Mouse (Mus musculus): ENCODE measurements around the gene Bach2. TPM values are rescaled to one million over a fixed set of nuclear protein-coding genes. Genes with fewer than 3 reads are reported as not detected.

Gene Bach2
- polyA plus RNA-seq, 1 experiment = 0.11 TPM

DNA sequence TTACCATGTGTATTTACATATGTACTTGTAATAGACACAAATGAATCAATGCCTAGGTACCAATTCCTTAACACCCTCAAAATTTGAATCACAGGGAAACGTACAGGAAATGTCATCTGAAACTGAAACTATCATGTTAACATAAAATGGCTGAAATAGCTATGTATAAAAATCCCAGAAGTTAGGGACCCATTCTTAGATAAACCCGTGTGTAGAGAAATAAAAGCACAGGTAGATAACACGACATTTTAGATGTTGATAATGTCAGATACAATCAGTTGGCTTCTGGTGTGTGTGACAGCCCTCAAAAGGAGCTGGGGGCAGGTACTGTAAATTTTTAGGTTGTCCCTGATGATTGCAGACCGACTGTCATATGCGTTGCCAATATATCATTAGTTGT is 96.2 kb downstream of the Bach2 start:
- H3ac ChIP-seq (ENCODE audit: control insufficient read depth, insufficient read length, low read depth) = no peak overlapping the region
- no peak overlapping the region for H3K4me3 ChIP-seq (ENCODE audit: insufficient read depth, poor library complexity, severe bottlenecking)
- TF ChIP-seq CTCF (IDR thresholded peaks at IDR 0.05; ENCODE audit: control insufficient read depth, insufficient read depth, insufficient read length) (no peak), FOSL1 (IDR thresholded peaks at IDR 0.05; ENCODE audit: insufficient read depth, low read length, poor library complexity, severe bottlenecking) (no peak), USF1 (IDR thresholded peaks at IDR 0.05; ENCODE audit: low read depth) (no peak), MAX (IDR thresholded peaks at IDR 0.05) (no peak), MYOG (IDR thresholded peaks at IDR 0.05; ENCODE audit: control insufficient read depth, extremely low read depth, insufficient read length) (no peak), CEBPB (IDR thresholded peaks at IDR 0.05; ENCODE audit: low read depth) (no peak), MYOD1 (IDR thresholded peaks at IDR 0.05; ENCODE audit: control insufficient read depth, insufficient read length, low read depth) (no peak)
- H3K79me2 ChIP-seq (ENCODE audit: control insufficient read depth, insufficient read depth) = no peaks in the 10 kb centered on the region
- no peaks in the 10 kb centered on the region for H3K27me3 ChIP-seq (ENCODE audit: control insufficient read depth, insufficient read depth, insufficient read length)
- no peaks in the 10 kb centered on the region for H3K79me3 ChIP-seq (ENCODE audit: low read depth)
- no peaks in the 10 kb centered on the region for H3K36me3 ChIP-seq (ENCODE audit: control insufficient read depth, insufficient read depth)

DNA sequence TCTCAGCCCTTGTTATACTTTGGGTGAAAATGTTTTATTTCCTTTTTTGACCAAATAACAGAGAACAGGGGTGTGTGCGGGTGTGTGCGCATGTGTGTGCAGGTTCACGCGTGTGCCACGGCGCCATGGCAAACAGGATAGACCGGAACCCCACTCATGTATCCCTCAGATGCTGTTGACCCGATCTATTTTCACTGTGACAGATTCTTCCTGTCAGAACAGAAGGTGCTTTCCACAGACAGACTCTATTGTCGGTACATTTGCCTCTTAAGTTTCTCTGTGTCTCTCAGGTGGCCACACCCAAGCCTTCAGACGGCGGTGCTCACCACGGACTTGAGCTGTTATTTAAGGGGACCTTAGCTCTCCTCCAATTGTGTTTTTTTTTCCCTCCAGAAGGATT is 97.1 kb downstream of the Bach2 start:
- TF ChIP-seq FOSL1 (IDR thresholded peaks at IDR 0.05; ENCODE audit: insufficient read depth, low read length, poor library complexity, severe bottlenecking) (no peak), CEBPB (IDR thresholded peaks at IDR 0.05; ENCODE audit: low read depth) (no peak), USF1 (IDR thresholded peaks at IDR 0.05; ENCODE audit: low read depth) (no peak), MYOG (IDR thresholded peaks at IDR 0.05; ENCODE audit: control insufficient read depth, extremely low read depth, insufficient read length) (no peak), MYOD1 (IDR thresholded peaks at IDR 0.05; ENCODE audit: control insufficient read depth, insufficient read length, low read depth) (no peak), MAX (IDR thresholded peaks at IDR 0.05) (no peak), CTCF (IDR thresholded peaks at IDR 0.05; ENCODE audit: control insufficient read depth, insufficient read depth, insufficient read length) (no peak)
- Histone ChIP-seq H3ac (ENCODE audit: control insufficient read depth, insufficient read length, low read depth) (no peak overlapping the region), H3K27me3 (ENCODE audit: control insufficient read depth, insufficient read depth, insufficient read length) (no peaks in the 10 kb centered on the region), H3K36me3 (ENCODE audit: control insufficient read depth, insufficient read depth) (no peaks in the 10 kb centered on the region), H3K79me3 (ENCODE audit: low read depth) (no peaks in the 10 kb centered on the region), H3K4me3 (ENCODE audit: insufficient read depth, poor library complexity, severe bottlenecking) (no peak overlapping the region), H3K79me2 (ENCODE audit: control insufficient read depth, insufficient read depth) (no peaks in the 10 kb centered on the region)

DNA sequence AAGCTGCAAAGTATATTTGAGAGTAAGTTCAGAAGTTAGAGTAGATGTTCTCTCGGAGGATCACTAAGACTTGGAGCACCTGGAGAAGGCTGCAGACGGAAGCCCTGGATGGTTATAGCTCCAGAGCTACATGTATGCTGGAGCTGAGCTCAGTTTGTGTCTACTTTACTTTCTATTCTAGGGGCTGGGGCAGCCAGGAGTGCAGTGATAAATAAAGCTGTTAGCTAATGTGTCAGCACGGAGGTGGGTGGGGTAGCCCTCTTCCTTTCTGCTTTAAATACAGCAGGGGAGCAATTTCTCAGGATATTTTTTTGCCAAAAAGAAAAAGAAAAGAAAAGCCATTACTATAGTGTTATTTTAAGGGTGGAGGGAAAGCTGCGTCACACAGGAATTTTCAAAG is 98.0 kb downstream of the Bach2 start:
- TF ChIP-seq MYOG (IDR thresholded peaks at IDR 0.05; ENCODE audit: control insufficient read depth, extremely low read depth, insufficient read length) (no peak), FOSL1 (IDR thresholded peaks at IDR 0.05; ENCODE audit: insufficient read depth, low read length, poor library complexity, severe bottlenecking) (no peak), USF1 (IDR thresholded peaks at IDR 0.05; ENCODE audit: low read depth) (no peak), CTCF (IDR thresholded peaks at IDR 0.05; ENCODE audit: control insufficient read depth, insufficient read depth, insufficient read length) (no peak), MAX (IDR thresholded peaks at IDR 0.05) (no peak), MYOD1 (IDR thresholded peaks at IDR 0.05; ENCODE audit: control insufficient read depth, insufficient read length, low read depth) (no peak), CEBPB (IDR thresholded peaks at IDR 0.05; ENCODE audit: low read depth) (no peak)
- H3ac ChIP-seq (ENCODE audit: control insufficient read depth, insufficient read length, low read depth) = no peak overlapping the region
- no peak overlapping the region for H3K4me3 ChIP-seq (ENCODE audit: insufficient read depth, poor library complexity, severe bottlenecking)
- no peaks in the 10 kb centered on the region for H3K79me3 ChIP-seq (ENCODE audit: low read depth)
- no peaks in the 10 kb centered on the region for H3K27me3 ChIP-seq (ENCODE audit: control insufficient read depth, insufficient read depth, insufficient read length)
- H3K79me2 ChIP-seq (ENCODE audit: control insufficient read depth, insufficient read depth) = no peaks in the 10 kb centered on the region
- no peaks in the 10 kb centered on the region for H3K36me3 ChIP-seq (ENCODE audit: control insufficient read depth, insufficient read depth)

DNA sequence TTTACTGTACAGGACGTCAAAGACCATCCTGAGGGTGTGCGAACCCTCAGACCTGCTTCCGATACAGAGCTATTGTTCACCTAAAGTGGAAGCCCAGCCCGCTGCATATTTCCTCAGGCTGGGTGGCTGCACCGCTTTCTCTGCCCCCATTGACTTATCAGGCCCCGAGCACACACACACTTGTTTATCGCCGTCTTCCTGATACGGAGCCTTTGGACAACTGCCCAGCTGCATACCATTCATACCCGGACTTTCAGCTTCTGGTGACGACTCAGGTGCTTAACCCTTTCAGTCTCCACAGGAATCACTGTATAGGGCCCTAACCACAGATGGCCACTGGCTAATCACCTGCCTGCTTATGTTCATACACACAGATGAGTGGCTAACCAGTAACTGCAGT is 99.0 kb downstream of the Bach2 start:
- Histone ChIP-seq H3K4me3 (ENCODE audit: insufficient read depth, poor library complexity, severe bottlenecking) (no peak overlapping the region), H3K79me3 (ENCODE audit: low read depth) (no peaks in the 10 kb centered on the region), H3K36me3 (ENCODE audit: control insufficient read depth, insufficient read depth) (no peaks in the 10 kb centered on the region), H3K79me2 (ENCODE audit: control insufficient read depth, insufficient read depth) (no peaks in the 10 kb centered on the region), H3ac (ENCODE audit: control insufficient read depth, insufficient read length, low read depth) (no peak overlapping the region), H3K27me3 (ENCODE audit: control insufficient read depth, insufficient read depth, insufficient read length) (no peaks in the 10 kb centered on the region)
- TF ChIP-seq FOSL1 (IDR thresholded peaks at IDR 0.05; ENCODE audit: insufficient read depth, low read length, poor library complexity, severe bottlenecking) (no peak), CEBPB (IDR thresholded peaks at IDR 0.05; ENCODE audit: low read depth) (no peak), USF1 (IDR thresholded peaks at IDR 0.05; ENCODE audit: low read depth) (no peak), MYOD1 (IDR thresholded peaks at IDR 0.05; ENCODE audit: control insufficient read depth, insufficient read length, low read depth) (no peak), CTCF (IDR thresholded peaks at IDR 0.05; ENCODE audit: control insufficient read depth, insufficient read depth, insufficient read length) (no peak), MYOG (IDR thresholded peaks at IDR 0.05; ENCODE audit: control insufficient read depth, extremely low read depth, insufficient read length) (no peak), MAX (IDR thresholded peaks at IDR 0.05) (no peak)

DNA sequence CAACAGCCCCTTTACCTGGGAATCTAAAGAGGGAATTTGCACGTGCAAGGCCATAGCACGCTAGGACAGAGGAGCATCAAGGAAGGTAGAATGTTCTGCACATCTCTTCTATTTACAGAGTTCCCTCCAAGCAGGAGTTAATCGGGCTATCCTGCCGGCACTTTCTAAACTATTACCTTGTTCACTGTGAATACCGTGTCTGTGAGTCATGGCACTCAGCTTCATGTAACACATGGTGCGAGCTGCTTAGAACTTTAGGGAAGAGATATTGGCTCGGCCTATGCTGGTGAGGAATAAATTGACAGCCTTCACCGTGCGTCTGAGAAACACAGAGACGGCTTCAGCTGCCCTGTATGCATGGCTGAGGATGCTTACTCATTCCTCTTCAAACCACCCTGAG is 99.8 kb downstream of the Bach2 start:
- Histone ChIP-seq H3K79me3 (ENCODE audit: low read depth) (no peaks in the 10 kb centered on the region), H3ac (ENCODE audit: control insufficient read depth, insufficient read length, low read depth) (no peak overlapping the region), H3K79me2 (ENCODE audit: control insufficient read depth, insufficient read depth) (no peaks in the 10 kb centered on the region), H3K36me3 (ENCODE audit: control insufficient read depth, insufficient read depth) (no peaks in the 10 kb centered on the region), H3K4me3 (ENCODE audit: insufficient read depth, poor library complexity, severe bottlenecking) (no peak overlapping the region), H3K27me3 (ENCODE audit: control insufficient read depth, insufficient read depth, insufficient read length) (no peaks in the 10 kb centered on the region)
- no peak for TF ChIP-seq MYOG (IDR thresholded peaks at IDR 0.05; ENCODE audit: control insufficient read depth, extremely low read depth, insufficient read length)
- TF ChIP-seq MAX (IDR thresholded peaks at IDR 0.05) = no peak
- TF ChIP-seq FOSL1 (IDR thresholded peaks at IDR 0.05; ENCODE audit: insufficient read depth, low read length, poor library complexity, severe bottlenecking) = no peak
- TF ChIP-seq USF1 (IDR thresholded peaks at IDR 0.05; ENCODE audit: low read depth) = no peak
- TF ChIP-seq CTCF (IDR thresholded peaks at IDR 0.05; ENCODE audit: control insufficient read depth, insufficient read depth, insufficient read length) = no peak

DNA sequence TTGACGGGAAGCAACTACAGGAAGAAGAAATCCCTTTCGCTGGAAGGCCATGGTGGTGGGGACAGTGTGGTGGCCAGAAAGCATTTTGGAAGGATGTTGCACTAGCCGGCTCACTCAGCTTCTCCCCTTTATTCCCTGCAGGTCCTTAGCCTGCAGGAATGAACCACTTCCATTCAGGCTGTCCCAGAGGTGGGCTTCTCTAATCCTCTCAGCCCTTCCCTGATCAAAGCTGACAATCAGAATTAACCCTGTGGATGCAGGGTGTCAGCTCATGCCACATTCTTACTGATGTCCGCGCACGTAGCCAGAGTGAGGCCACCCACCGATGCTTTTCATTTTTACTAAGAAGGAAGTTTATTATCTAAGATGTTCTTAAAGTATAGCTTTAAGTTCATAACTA is 102.2 kb downstream of the Bach2 start:
- Histone ChIP-seq H3ac (ENCODE audit: control insufficient read depth, insufficient read length, low read depth) (no peak overlapping the region), H3K79me2 (ENCODE audit: control insufficient read depth, insufficient read depth) (no peaks in the 10 kb centered on the region), H3K4me3 (ENCODE audit: insufficient read depth, poor library complexity, severe bottlenecking) (no peak overlapping the region), H3K79me3 (ENCODE audit: low read depth) (no peaks in the 10 kb centered on the region), H3K36me3 (ENCODE audit: control insufficient read depth, insufficient read depth) (no peaks in the 10 kb centered on the region), H3K27me3 (ENCODE audit: control insufficient read depth, insufficient read depth, insufficient read length) (no peaks in the 10 kb centered on the region)
- TF ChIP-seq MAX (IDR thresholded peaks at IDR 0.05) = no peak
- no peak for TF ChIP-seq CEBPB (IDR thresholded peaks at IDR 0.05; ENCODE audit: low read depth)
- TF ChIP-seq CTCF (IDR thresholded peaks at IDR 0.05; ENCODE audit: control insufficient read depth, insufficient read depth, insufficient read length) = no peak
- TF ChIP-seq MYOG (IDR thresholded peaks at IDR 0.05; ENCODE audit: control insufficient read depth, extremely low read depth, insufficient read length) = no peak
- no peak for TF ChIP-seq USF1 (IDR thresholded peaks at IDR 0.05; ENCODE audit: low read depth)
- no peak for TF ChIP-seq FOSL1 (IDR thresholded peaks at IDR 0.05; ENCODE audit: insufficient read depth, low read length, poor library complexity, severe bottlenecking)
- no peak for TF ChIP-seq MYOD1 (IDR thresholded peaks at IDR 0.05; ENCODE audit: control insufficient read depth, insufficient read length, low read depth)

Measured in C2C12 (cell line).